Mouse (Mus musculus) E14TG2a.4 (cell line): ENCODE results near the gene Cnp.
A peak's percentile ranks its signal among the peaks of the same experiment; 100 is the strongest.

ENCODE experiments used
- H3K27me3 ChIP-seq: 2 replicates; pipeline ENCODE4 v1.6.1; 2014; ENCODE audit warnings: low read length, control low read depth; ENCODE audit not compliant: insufficient read depth
- H3K36me3 ChIP-seq: 2 replicates; pipeline ENCODE4 v1.6.1; 2014; ENCODE audit warnings: low read length, control low read depth; ENCODE audit not compliant: insufficient read depth
- H3K4me1 ChIP-seq: replicated peaks from 2 replicates; pipeline ENCODE4 v1.6.1; 2014; ENCODE audit warnings: low read depth, low read length, control low read depth
- H3K4me3 ChIP-seq: replicated peaks from 2 replicates; pipeline ENCODE4 v1.5.1; 2014; ENCODE audit warnings: mild to moderate bottlenecking, low read length
- H3K9me3 ChIP-seq: 2 replicates; pipeline ENCODE4 v1.6.1; 2014; ENCODE audit warnings: low read length, control low read depth
- CTCF ChIP-seq: conservative IDR thresholded peaks from 2 replicates; pipeline ENCODE4 v1.5.1; 2014; ENCODE audit warnings: low read length
- NANOG ChIP-seq: IDR thresholded peaks from 2 replicates; pipeline ENCODE4 v1.6.1; 2014; ENCODE audit warnings: borderline replicate concordance, low read length, mixed read lengths
- POU5F1 ChIP-seq: IDR thresholded peaks from 2 replicates; pipeline ENCODE4 v1.6.1; 2014; ENCODE audit warnings: low read length, borderline replicate concordance

Gene Cnp

GRCm38 (mm10) chr11:100574708-100575483 is at the start of gene Cnp:
Gene Cnp, plus strand, starts transcription at chr11:100574904.
- no peak for TF ChIP-seq POU5F1
- no peak for TF ChIP-seq NANOG
- TF ChIP-seq CTCF, result no peak
- peaks cover 43% of the 10 kb centered on the region for H3K36me3 ChIP-seq
- 0 out of 2 replicates have a peak, but pooled peaks cover 9% of the 10 kb centered on the region for H3K27me3 ChIP-seq
- peaks cover 22% of the 10 kb centered on the region for H3K9me3 ChIP-seq
- peak within 1 kb of the TSS; percentile 87 for H3K4me3 ChIP-seq
- H3K4me1 ChIP-seq, result peaks cover 49% of the 10 kb centered on the region

GRCm38 (mm10) chr11:100524987-100525630 is 49.6 kb upstream of the Cnp start:
- Histone ChIP-seq H3K27me3 (no peaks in the 10 kb centered on the region), H3K4me1 (peaks cover 86% of the 10 kb centered on the region), H3K9me3 (no peaks in the 10 kb centered on the region), H3K36me3 (peaks cover 63% of the 10 kb centered on the region), H3K4me3 (peak overlapping the region; percentile 96)
- TF ChIP-seq POU5F1 (no peak), NANOG (no peak), CTCF (no peak)

- no peaks in the 10 kb centered on the region for H3K27me3 ChIP-seq
- peaks cover 52% of the 10 kb centered on the region for H3K36me3 ChIP-seq
- no peaks in the 10 kb centered on the region for H3K9me3 ChIP-seq
- H3K4me1 ChIP-seq, result peaks cover 81% of the 10 kb centered on the region
- TF ChIP-seq CTCF, result no peak
- TF ChIP-seq POU5F1, result no peak
- TF ChIP-seq NANOG, result no peak
- peak overlapping the region; percentile 96 for H3K4me3 ChIP-seq
Measured at GRCm38 (mm10) chr11:100526052-100526816, 48.5 kb upstream of the Cnp start.

GRCm38 (mm10) chr11:100527066-100527457 is 47.6 kb upstream of the Cnp start:
- Histone ChIP-seq H3K27me3 (no peaks in the 10 kb centered on the region), H3K4me1 (peaks cover 79% of the 10 kb centered on the region), H3K9me3 (no peaks in the 10 kb centered on the region), H3K4me3 (peak overlapping the region; percentile 96), H3K36me3 (peaks cover 44% of the 10 kb centered on the region)
- TF ChIP-seq CTCF (no peak), POU5F1 (no peak), NANOG (no peak)

- H3K27me3 ChIP-seq, result no peaks in the 10 kb centered on the region
- peaks cover 4% of the 10 kb centered on the region for H3K9me3 ChIP-seq
- peaks cover 37% of the 10 kb centered on the region for H3K36me3 ChIP-seq
- H3K4me3 ChIP-seq, result peak within 1 kb of the TSS; percentile 96
- TF ChIP-seq NANOG, result no peak
- TF ChIP-seq POU5F1, result no peak
- no peak for TF ChIP-seq CTCF
- peaks cover 79% of the 10 kb centered on the region for H3K4me1 ChIP-seq
Measured at GRCm38 (mm10) chr11:100527458-100528374, 47.0 kb upstream of the Cnp start, which contains the start of gene Acly. Gene Acly, minus strand, starts transcription at chr11:100528000.

- peaks cover 80% of the 10 kb centered on the region for H3K4me1 ChIP-seq
- no peak for TF ChIP-seq CTCF
- TF ChIP-seq POU5F1, result no peak
- no peak for TF ChIP-seq NANOG
Measured at GRCm38 (mm10) chr11:100528375-100529165, 46.1 kb upstream of the Cnp start.

GRCm38 (mm10) chr11:100533871-100534270 is 40.8 kb upstream of the Cnp start:
- peaks cover 4% of the 10 kb centered on the region; the same call in 1 of the 2 replicates for H3K36me3 ChIP-seq
- TF ChIP-seq NANOG (no peak), POU5F1 (no peak), CTCF (no peak)
- H3K27me3 ChIP-seq, result no peaks in the 10 kb centered on the region
- H3K4me3 ChIP-seq, result peak overlapping the region; percentile 59
- peaks cover 75% of the 10 kb centered on the region for H3K4me1 ChIP-seq
- H3K9me3 ChIP-seq, result peaks cover 23% of the 10 kb centered on the region

More at GRCm38 (mm10) chr11:100528375-100529165, 46.1 kb upstream of the Cnp start:
- Histone ChIP-seq H3K36me3 (peaks cover 33% of the 10 kb centered on the region), H3K9me3 (peaks cover 12% of the 10 kb centered on the region), H3K27me3 (no peaks in the 10 kb centered on the region), H3K4me3 (peak overlapping the region; percentile 96)
